Mouse (Mus musculus) heart, adult 18-20 months (tissue): ENCODE results near the gene Wdr90. TPM values are rescaled to one million over a fixed set of nuclear protein-coding genes. Genes with fewer than 3 reads are reported as not detected.

Source experiments
- DNase-seq, 2 experiments: peaks; one replicate each; pipeline ENCODE4 v3.0.0; 2021 to 2022; ENCODE audit warnings: mixed read lengths in 1 of 2
- long read RNA-seq, 2 experiments: library from polyadenylated mRNA; stranded (forward); transcript quantifications; one replicate each; pipeline ENCODE4 v2.0.0; 2021
- total RNA-seq, 2 experiments: library from RNA; stranded (reverse); gene quantifications; 2 replicates each; pipeline ENCODE4 v1.2.3; 2021

Wdr90 gene
- 1 to 10 TPM; 1.0 to 2.3 TPM for total RNA-seq
- long read RNA-seq, experiment 1, partial matches to known transcripts = 0 of 1 reads
- long read RNA-seq, experiment 1, other reads (novel, unspliced or antisense) = 1 of 1 reads
- long read RNA-seq, experiment 2 = 0 reads

DNA sequence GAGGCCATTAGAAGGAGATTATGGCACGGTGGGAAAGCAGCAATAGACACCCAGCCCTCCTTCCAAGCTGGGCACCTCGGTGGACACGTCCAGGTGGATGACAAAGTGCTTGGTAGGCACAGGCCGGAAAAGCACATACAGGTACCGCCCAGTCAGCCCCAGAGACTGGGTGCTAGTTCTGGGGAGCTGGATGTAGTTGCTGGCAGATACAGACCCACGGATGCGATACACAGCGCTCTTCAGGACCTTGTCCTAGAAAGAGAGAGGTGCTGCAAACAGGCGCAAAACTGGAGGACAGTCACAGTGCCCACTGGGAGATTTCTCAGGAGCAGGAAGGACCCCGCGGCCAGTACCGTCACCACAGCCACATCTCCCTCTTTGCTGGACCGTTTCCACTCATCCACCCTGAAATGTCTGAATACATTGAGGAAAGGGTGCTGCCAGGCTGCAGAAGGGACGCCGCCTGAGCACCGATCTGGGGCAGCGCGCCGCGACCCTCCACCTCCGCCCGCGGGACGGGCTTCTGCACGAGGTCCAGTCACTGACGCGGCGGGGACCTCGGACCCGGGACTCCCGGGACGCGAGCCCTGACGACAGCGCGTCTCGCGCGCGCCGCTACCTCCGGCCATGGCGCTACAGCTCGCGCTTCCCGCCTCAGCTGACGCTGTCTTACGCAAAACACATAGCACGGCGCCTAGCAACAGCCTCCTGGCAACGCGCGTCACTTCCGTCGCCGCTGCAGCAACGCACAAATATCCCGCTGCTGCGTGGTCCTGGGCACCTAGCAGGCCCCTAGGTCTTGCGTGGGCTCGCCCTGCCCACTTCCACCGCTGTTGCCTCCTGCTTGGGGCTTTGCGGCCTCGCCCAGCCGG lies at the start of gene Wdr90:
Gene Wdr90 (minus strand): TSS at position 670 of the 872 bp plus-strand sequence.
- DNase-seq = peak; percentile 92 to 95

GRCm38 (mm10) chr17:25907640-25908039 lies 46.3 kb upstream of the Wdr90 start:
- DNase-seq = no peak

DNA sequence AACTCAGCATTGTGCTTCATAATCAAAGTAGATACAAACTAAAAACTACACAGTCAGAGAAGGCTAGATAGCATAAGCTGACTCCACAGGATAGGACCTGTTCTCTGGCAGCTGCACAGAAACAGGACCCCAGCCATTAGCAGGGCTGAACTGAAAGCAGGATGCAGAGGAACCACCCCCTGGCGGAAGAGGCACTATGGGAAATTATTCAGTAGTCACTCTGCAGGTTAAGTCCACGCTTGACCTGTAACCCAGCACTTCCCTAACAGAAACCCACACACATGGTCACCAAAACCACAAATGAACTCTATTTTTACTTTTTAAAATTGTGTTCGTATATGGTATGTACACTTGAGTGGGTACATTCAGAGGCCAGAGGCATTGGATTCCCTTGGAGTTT lies 41.8 kb upstream of the Wdr90 start:
- no peak for DNase-seq

DNA sequence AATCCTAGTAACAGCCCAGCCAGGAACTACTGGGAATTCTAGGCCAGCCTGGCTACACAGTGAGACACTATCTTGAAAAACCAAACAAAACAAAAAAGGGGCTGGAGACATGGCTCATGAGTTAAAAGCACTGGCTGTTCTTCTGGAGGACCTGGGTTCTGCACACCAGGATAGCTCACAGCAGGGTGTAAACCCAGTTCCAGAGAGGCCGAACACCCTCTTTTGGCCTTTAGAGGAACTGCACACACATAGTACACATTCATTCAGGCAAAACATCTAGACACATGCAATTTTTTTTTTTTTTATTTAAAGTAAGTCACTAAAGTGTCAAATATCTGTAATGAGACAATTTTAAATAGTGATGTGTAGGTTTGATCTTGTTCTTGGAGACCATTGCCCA lies 38.9 kb upstream of the Wdr90 start:
- no peak for DNase-seq

DNA sequence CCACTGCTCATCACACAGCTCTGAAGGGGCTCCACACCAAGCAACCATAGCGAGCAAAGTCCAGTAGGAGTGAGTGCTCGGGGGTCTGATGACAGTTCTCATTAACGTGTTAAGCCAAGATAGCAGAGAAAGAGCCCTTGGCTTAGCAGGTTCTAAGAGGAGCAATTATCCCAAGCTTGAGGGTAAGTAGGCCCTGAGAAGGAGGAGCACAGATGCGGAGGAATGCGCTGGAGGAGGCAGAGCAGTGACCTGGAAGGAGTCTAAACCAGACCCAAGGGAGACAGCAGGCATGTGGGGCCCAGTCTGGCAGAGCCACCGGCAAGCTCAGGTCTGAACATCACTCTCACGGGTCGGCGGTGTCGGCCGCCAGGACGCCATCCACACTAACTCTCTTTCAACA lies 34.6 kb upstream of the Wdr90 start:
- DNase-seq = no peak

DNA sequence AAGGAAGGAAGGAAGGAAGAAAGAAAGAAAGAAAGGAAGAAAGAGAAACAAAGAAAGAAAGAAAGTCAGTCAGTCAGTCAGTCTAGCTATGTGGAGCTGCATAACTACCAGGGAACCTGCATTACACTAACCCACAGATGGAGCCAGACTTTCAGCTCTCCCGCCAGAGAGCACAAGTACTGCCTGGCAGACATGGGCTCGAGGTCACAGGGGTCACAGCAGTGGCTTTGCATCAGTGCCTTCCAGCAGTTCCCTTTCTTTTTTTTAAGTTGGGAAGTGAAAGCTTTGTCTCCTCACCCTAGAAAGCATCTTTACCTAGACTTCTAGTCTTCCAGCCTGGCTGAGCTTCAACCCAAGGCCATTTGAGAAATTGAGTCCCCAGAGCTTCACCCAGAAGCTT lies 34.1 kb upstream of the Wdr90 start:
- peak in 1 of 2 experiments; percentile 49 for DNase-seq

DNA sequence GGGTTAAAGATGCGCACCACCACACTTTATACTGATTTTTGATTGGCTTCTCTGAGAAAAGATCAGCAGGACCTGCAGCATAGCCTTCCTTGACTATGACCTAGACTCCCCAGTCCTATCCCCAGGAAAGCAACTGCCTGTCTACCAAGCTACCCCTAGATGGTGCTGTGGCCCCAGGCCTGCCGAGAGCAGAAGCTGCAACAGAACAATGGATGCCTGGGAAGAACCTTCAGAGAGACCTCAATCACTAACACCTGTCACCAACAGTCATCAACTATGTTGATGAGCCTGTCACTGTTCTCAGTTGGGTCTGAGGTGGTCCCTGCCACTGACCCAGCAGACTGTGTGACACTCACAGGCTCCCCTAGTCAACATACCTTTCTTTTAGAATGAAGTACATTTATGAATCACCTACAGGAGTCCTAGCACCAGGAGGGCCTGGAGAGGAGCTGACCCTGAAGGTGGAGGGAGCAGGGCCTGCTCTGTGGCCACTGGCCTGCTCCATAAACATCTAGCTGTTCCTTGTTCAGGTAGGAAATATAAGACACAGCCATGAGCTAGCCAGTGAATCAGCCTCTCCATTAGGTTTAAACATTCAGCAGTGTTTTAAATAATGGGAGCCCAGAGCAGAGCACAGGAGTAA lies 32.8 kb upstream of the Wdr90 start:
- peak; percentile 71 for DNase-seq

- no peak for DNase-seq
Observed at GRCm38 (mm10) chr17:25888837-25889236, 27.5 kb upstream of the Wdr90 start.

GRCm38 (mm10) chr17:25887467-25887866 lies 26.2 kb upstream of the Wdr90 start:
- no peak for DNase-seq

DNA sequence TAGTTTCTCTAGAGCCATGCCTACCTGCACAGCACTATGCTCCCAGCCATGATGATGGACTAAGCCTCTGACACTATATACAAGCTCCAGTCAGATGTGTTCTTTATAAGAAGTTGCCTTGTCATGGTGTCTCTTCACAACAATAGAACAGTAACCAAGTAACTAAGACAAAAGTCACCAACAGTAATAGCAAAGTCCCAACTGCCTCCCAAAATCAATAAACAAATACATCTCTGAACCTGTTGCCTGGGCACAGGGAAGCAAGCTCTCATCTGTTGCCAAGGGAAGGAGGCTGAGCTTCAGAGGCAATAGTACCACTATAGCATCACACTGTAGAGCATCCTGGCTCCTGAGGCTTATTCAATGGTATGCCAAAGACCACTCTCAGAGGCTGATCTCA lies 25.5 kb upstream of the Wdr90 start:
- no peak for DNase-seq

- no peak for DNase-seq
Observed at GRCm38 (mm10) chr17:25885636-25886035, 24.3 kb upstream of the Wdr90 start.

DNA sequence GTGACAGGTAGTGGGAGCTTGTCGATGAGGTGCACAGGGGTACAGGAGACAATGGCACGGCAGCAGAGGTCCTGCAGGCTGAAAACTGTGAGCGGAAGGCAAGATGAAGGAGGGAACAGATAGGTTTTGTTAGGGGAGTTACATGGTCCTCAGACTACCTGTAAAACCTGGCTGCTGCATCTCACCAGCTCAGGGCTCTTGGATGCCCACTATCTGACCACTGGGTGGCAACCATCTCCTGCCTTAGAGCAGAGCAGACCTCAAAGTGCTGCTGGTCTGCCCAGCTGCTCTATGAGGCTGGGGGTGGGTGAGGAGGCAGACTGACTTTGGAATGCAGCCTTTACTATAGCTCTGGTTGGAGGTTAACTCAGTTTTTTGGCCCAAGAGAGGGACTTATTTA lies 22.5 kb upstream of the Wdr90 start:
- DNase-seq = no peak

DNA sequence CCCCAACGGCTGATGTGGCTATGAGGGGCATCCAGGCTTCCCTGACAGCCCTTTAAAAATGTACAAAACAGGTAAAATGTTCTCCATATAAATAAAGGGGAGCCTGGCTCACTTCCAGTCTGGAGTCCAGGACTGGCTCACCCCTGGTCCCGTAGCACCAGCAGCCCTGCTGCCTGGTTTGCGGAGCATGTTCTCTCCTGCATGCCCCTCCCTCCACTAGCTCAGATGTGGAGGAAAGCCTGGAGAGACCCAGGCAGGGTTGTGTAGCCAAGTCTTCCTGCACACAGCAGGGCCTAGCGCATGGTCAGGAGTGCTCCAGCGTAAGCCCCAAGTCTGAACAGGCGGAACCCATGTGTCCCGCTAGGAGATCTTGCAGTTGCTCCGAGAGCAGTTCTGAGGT lies 22.0 kb upstream of the Wdr90 start:
- DNase-seq = no peak

- no peak for DNase-seq
Observed at GRCm38 (mm10) chr17:25882306-25882705, 21.0 kb upstream of the Wdr90 start.

GRCm38 (mm10) chr17:25881691-25882090 lies 20.4 kb upstream of the Wdr90 start:
- DNase-seq = no peak

DNA sequence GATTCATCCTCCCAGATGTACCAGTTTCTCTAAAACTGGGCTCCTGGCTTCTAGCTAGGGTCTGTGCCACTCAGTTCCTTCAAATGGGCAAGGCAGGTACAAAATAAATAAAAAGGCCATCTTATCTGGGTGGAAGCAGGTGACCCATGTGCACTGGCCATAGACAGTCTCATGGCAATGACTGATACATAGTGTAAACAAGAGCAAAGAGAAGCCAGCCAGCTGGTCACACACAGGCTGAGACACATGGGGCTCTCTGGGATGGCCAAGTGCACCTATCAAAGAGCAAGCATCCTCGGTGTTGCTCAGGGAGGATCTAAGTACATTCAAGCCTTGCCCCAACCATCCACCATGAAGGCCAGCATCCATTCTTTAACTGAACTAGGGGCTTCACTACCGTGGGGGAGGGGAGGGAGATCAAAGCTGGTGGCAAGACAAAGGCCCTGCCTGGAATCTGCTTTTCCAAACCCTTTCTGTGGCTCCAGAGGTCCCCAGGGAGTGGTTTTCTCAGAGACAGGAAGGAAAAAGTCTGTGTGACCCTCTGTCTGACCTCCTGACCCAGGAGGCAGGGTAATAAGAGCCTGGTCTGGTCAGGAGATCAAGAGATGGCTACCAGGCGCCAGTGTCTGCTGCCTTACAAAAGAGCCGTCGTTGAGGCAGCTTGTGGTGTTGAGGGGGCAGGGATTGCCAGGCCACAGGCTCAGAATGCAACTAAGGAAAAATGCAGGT lies 19.8 kb upstream of the Wdr90 start:
- DNase-seq = no peak

- DNase-seq = no peak
Observed at GRCm38 (mm10) chr17:25880196-25880910, 19.1 kb upstream of the Wdr90 start, which contains the start of gene Wfikkn1. TSS of gene Wfikkn1 (minus strand) at chr17:25880858.

DNA sequence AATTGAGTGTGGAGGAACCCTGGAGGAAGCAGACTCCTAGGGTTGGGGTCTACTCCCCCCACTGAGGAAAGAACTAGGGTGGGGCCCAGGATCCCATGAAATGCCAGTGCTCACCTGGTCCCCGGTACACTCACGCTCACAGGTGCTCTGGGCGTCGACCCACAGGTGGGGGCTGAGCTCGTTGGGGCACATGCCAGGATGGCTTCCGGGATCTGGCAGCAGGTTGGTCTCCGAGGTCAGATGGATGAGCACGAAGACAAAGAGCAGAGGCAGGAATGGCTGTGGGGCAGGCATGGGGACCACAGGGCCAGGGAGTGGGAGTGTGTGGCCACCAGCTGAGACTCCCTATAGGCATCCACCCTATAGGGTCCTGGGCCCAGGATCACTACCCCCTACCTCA lies 18.4 kb upstream of the Wdr90 start:
- no peak for DNase-seq

DNA sequence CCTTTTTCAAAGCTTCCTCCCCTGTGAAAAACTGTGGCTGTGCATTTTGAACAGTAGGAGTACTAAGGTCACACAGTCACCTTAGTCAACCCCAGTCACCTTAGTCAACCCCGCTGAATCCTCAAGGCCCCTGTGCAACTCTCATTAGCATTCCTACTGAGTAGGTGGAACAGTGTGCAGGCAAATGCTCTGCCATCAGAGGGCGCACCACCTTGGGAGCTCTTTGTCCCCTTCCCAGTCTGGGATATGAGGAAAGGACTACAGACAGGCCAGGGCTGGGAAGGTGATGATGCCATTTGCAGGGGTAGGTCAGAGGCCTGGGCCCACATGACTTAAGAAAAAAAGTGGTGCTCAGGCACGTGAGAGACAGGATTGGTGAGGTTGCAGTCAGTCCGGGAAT lies 18.0 kb upstream of the Wdr90 start:
- DNase-seq = no peak

- DNase-seq = no peak
Observed at GRCm38 (mm10) chr17:25878611-25879180, 17.4 kb upstream of the Wdr90 start.

DNA sequence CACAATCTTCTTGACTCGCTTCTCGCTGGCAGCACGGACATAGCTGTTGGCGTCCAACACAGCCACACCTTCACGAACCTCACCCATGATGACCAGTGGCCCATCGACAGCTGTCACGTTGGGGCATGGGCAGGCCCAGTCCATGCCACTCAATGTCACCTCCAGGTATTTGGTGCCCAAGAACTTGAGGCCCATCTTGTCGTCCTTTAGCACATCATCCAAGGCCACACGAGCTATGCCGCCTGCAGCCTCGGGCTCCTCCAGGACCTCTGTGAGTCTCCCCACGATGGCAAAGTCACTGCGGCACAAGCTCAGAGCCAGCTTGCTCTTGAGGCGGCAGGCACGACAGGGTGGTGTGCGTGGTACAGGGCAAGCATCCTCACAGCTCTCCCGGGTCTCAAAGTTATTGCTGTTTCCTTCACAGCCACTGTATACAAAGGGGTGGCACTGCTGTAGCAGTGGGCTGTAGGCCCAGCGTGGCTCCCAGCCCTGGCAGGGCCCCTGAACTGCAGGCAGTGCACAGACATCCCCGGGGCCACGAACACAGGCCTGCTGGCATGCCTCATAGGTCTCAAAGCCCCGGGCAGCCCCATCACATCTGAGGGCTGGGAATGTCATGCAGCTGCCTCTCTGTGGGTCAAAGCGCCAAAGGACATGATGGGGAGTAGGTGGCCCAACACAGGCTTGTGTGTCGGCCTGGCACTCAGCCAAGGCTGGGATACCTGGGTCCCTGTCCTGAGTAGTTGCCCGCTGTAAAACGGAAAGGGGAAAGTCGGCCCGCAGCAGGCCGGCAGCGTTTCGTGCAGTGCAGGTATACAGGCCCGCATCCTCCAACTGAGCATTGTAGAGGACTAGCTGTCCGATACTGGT lies 16.7 kb upstream of the Wdr90 start:
- no peak for DNase-seq
